Mouse (Mus musculus) heart, embryonic 11.5 days (tissue): ENCODE results near the gene Cntn5. TPM values are rescaled to one million over a fixed set of nuclear protein-coding genes. Genes with fewer than 3 reads are reported as not detected.

ENCODE experiments used
- ATAC-seq: fragments of 200-750 bp; cut with Nextera tagmentation; replicated peaks from 2 replicates; pipeline ENCODE4 v1.8.0; 2017; ENCODE audit warnings: moderate library complexity; ENCODE audit not compliant: insufficient number of reproducible peaks, low FRiP score, low TSS enrichment
- H3K27ac ChIP-seq: fragments of 300-500 bp; sonication (generic); 2 replicates; pipeline ENCODE4 v1.5.1; 2014; ENCODE audit warnings: mild to moderate bottlenecking, low read depth, low read length
- H3K27me3 ChIP-seq: fragments of 300-500 bp; sonication (generic); 2 replicates; pipeline ENCODE4 v1.6.1; 2014; ENCODE audit warnings: mild to moderate bottlenecking, low read length, mixed read lengths; ENCODE audit not compliant: control insufficient read depth, insufficient read depth
- H3K36me3 ChIP-seq: fragments of 300-500 bp; sonication (generic); 2 replicates; pipeline ENCODE4 v1.6.1; 2014; ENCODE audit warnings: mild to moderate bottlenecking, low read length, moderate library complexity, mixed read lengths; ENCODE audit not compliant: control insufficient read depth, insufficient read depth
- H3K4me1 ChIP-seq: fragments of 300-500 bp; sonication (generic); 2 replicates; pipeline ENCODE4 v1.6.1; 2014; ENCODE audit warnings: low read length; ENCODE audit not compliant: control insufficient read depth, insufficient read depth
- H3K4me2 ChIP-seq: fragments of 300-500 bp; sonication (generic); 2 replicates; pipeline ENCODE4 v1.6.1; 2014; ENCODE audit warnings: mild to moderate bottlenecking, moderate library complexity
- H3K4me3 ChIP-seq: fragments of 300-500 bp; sonication (generic); 2 replicates; pipeline ENCODE4 v1.5.1; 2014; ENCODE audit warnings: low read depth, low read length
- H3K9ac ChIP-seq: fragments of 300-500 bp; sonication (generic); 2 replicates; pipeline ENCODE4 v1.6.1; 2014; ENCODE audit warnings: mild to moderate bottlenecking, low read depth, low read length, moderate library complexity
- H3K9me3 ChIP-seq: fragments of 300-500 bp; sonication (generic); replicated peaks from 2 replicates; pipeline ENCODE4 v1.6.1; 2016; ENCODE audit warnings: low read length; ENCODE audit not compliant: control insufficient read depth
- WGBS: fragments of 180-500 bp; shearing (Covaris S2); extraction: QIAGEN DNeasy Blood & Tissue Kit; methylation state at CpG from one replicate; pipeline ENCODE4 v1.1.7; 2014; ENCODE audit not compliant: insufficient replicate concordance; 5-methylcytosine and 5-hydroxymethylcytosine counted together
- polyA plus RNA-seq: library from polyadenylated mRNA; unstranded; fragments of >200 nt; fragmentation: Nextera tagmentation; extraction: Ambion mirVana; gene quantifications from 2 replicates; pipeline ENCODE4 v1.2.1, GENCODE M21; 2014

The Cntn5 gene
- polyA plus RNA-seq, 1 experiment from 2014 or later, result 0.20 TPM

DNA sequence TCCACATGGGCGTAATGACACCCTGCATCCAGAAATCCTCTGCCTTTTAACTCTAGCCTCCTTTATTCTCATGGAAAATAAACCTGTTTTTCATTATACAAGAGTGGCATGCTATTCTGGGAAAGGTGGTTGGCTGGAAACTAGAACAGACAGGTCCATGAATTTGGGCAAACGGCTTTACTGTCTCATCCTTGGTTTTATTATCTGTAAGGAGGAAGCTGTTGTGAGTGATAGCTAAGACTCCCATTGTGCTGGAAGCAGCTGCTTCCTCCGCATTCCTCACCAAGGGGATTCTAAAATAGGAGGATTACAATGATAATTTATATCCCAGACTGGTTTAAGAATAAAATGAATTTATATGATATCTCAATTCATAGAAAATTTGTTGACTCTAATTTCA is 955.2 kb downstream of the Cntn5 start:
- Histone ChIP-seq H3K4me1 (peaks cover 2% of the 10 kb centered on the region; the same call in 1 of the 2 replicates), H3K27me3 (no peaks in the 10 kb centered on the region), H3K4me3 (no peak overlapping the region), H3K27ac (no peak overlapping the region), H3K4me2 (no peak overlapping the region), H3K9ac (no peak overlapping the region), H3K36me3 (no peaks in the 10 kb centered on the region), H3K9me3 (no peaks in the 10 kb centered on the region)
- WGBS, result 50% methylated on average over 3 of the region's 3 CpGs
- no peak for ATAC-seq

DNA sequence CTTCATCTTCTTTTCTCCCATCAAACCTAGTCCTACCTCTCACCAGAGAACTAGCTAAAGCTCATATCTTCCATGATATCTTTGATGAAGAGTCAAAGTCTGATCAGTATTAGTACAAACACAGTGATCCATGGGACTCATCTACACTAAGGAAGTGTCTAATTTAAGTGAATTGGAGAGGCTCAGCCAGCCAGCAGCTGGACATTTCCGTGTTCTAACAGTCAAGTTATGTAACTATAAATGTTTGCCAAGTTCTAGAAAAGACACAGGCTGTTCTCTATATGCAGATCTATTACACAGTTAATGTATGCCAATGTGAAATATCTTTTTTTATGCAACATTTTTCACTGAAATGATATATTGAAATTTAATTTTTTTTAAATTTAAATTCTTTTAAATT is 959.7 kb downstream of the Cntn5 start:
- Histone ChIP-seq H3K36me3 (no peaks in the 10 kb centered on the region), H3K4me3 (no peak overlapping the region), H3K27ac (no peak overlapping the region), H3K9ac (no peak overlapping the region), H3K27me3 (no peaks in the 10 kb centered on the region), H3K4me1 (peaks cover 2% of the 10 kb centered on the region; the same call in 1 of the 2 replicates), H3K4me2 (no peak overlapping the region), H3K9me3 (no peaks in the 10 kb centered on the region)
- WGBS, result 76% methylated on average over 1 of the region's 1 CpGs
- no peak for ATAC-seq

DNA sequence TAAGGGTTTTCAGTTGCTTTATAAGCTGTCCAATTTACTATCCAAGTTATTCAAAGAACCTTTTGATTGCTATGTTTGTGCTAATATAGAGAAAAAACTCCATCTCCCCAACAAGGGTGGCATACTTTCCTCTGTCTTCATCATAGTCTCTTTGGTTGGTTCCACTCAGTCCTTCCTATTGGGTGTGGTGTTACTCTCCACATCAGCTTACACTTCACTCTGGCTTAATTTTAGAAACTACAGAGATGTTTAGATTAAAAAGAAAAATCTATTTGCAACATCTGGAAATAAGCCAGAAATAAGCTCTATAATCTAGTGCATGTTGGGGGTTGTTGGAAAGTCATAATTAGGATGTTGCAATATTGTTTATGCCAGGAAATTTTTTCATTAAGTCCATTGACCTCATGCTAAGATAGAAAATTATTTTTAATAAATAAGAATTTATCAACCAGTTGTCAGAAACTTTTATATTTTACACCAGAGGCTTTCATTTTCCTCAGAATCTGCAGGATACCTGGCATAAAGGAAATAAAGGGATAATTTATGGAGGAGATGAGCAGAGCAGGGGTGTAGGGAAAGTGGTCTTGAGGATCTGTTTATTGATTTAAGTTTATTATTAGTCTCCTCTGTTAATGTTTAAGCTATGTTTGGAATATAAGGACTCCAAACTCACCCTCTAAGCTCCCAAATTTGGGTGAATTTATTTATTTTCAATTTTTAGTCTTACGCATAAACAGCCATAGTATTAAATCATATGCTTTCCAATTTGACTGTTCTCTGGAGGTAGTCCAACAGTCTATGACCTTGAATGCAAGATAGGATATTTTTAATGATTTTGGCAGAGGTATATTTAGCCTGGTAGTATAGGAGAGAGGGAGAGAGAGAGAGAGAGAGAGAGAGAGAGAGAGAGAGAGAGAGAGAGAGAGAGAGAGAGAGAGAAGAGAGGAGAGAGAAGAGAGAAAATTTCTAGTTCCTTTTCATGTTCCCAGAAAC is 966.8 kb downstream of the Cntn5 start:
- H3K9me3 ChIP-seq, result no peaks in the 10 kb centered on the region
- ATAC-seq, result no peak
- WGBS, result 96% methylated on average over 1 of the region's 1 CpGs
- no peak overlapping the region for H3K27ac ChIP-seq
- H3K4me2 ChIP-seq, result no peak overlapping the region
- H3K27me3 ChIP-seq, result no peaks in the 10 kb centered on the region
- H3K9ac ChIP-seq, result no peak overlapping the region
- H3K4me3 ChIP-seq, result no peak overlapping the region
- no peaks in the 10 kb centered on the region for H3K36me3 ChIP-seq
- no peaks in the 10 kb centered on the region for H3K4me1 ChIP-seq

DNA sequence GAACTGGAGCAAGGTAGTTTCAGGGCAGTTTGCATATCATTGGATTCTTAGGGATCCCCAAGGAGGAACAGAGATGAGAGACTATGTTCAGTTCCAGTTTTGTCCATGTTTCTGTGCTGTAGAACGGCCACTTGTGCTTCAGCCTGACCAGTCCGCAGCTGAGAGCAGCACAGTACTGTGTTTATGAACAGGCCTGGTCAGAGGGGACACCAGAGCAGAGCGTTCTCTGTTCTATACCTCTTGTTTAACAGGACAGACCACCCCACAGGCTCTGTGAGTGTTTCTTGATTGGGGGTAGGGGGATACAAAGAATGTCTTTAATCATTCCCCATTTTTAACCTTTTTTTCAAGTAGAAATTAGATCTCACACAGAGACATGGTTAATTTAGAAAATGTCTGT is 984.0 kb downstream of the Cntn5 start:
- H3K27ac ChIP-seq, result no peak overlapping the region
- H3K9me3 ChIP-seq, result no peaks in the 10 kb centered on the region
- H3K36me3 ChIP-seq, result no peaks in the 10 kb centered on the region
- no peak overlapping the region for H3K4me2 ChIP-seq
- WGBS, result 83% methylated on average over 3 of the region's 3 CpGs
- no peak overlapping the region for H3K4me3 ChIP-seq
- H3K9ac ChIP-seq, result no peak overlapping the region
- H3K4me1 ChIP-seq, result no peaks in the 10 kb centered on the region
- H3K27me3 ChIP-seq, result no peaks in the 10 kb centered on the region
- no peak for ATAC-seq

DNA sequence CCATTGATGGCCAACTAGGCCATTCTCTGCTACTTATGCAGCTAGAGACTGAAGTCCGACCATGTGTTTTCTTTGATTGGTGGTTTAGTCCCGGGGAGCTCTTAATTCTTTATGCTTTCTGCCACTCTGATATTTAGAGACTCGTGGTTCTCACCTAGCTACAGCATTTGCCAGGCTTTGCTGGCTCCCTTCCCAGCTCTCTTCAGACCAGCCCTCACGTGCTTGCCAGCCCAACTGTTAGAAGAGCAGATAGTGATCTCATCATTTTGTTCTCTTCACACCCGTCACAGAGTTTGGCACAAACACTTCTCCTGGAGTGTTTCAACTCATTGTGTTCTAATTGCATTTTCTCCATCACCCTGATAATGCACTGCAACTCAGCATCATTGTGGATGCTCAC is 1005.5 kb downstream of the Cntn5 start:
- ATAC-seq, result no peak
- WGBS, result 65% methylated on average over 5 of the region's 5 CpGs
- no peaks in the 10 kb centered on the region for H3K4me1 ChIP-seq
- no peaks in the 10 kb centered on the region for H3K9me3 ChIP-seq
- H3K4me2 ChIP-seq, result no peak overlapping the region
- no peaks in the 10 kb centered on the region for H3K27me3 ChIP-seq
- no peak overlapping the region for H3K27ac ChIP-seq
- H3K9ac ChIP-seq, result no peak overlapping the region
- no peak overlapping the region for H3K4me3 ChIP-seq
- H3K36me3 ChIP-seq, result no peaks in the 10 kb centered on the region

DNA sequence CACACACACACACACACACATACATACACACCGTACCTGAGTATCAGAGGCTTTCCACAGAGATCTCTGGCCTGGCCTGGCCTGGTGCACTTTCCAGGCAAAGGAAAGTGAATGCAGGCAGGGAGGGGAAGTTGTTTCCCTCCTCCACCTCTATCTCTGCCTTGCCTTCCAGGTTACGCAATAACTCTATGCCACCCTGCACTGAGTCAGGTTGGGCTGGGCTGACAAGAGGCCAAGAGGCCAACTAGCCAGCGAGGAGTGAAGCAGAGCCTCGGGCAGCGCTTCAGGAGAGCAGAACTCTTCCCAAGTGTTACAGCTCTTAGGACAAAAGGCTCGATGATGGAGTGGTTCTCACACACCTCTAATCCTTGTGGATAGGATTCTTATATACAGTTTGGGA is 1018.4 kb downstream of the Cntn5 start:
- H3K4me3 ChIP-seq, result no peak overlapping the region
- WGBS, result 73% methylated on average over 6 of the region's 6 CpGs

DNA sequence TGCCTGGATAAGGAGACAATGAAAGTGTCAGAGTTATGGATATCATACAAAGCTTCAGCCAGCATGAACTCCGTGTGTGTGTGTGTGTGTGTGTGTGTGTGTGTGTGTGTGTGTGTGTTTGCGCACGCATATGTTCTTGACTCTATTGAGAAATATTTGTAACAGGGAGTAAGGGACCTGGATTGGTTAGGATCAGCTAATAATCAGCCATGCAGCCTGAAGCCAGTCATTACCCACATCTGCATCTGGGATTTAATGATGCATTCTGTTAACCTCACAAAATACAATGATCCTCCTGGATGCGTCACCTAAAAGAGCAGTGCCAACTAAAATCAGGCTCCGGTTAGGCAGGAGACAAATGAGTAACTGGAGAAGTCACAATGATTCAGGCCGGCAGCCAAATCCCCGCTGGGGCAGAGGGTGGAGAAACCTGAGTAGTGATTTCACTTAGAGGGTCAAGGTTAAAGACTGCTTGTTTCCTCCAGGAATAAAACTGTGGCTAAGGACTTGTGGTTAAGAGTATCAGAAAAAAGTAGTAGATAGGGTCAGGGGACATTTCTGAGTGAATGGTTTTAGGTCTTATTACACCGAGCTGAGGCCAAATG is 1021.7 kb downstream of the Cntn5 start:
- no peak overlapping the region for H3K4me2 ChIP-seq

More for the DNA sequence above, 1018.4 kb downstream of the Cntn5 start:
- H3K9me3 ChIP-seq, result no peaks in the 10 kb centered on the region
- no peak overlapping the region for H3K4me2 ChIP-seq
- no peak for ATAC-seq
- H3K9ac ChIP-seq, result no peak overlapping the region
- no peaks in the 10 kb centered on the region for H3K36me3 ChIP-seq
- H3K27ac ChIP-seq, result no peak overlapping the region
- H3K4me1 ChIP-seq, result no peaks in the 10 kb centered on the region
- no peaks in the 10 kb centered on the region for H3K27me3 ChIP-seq

DNA sequence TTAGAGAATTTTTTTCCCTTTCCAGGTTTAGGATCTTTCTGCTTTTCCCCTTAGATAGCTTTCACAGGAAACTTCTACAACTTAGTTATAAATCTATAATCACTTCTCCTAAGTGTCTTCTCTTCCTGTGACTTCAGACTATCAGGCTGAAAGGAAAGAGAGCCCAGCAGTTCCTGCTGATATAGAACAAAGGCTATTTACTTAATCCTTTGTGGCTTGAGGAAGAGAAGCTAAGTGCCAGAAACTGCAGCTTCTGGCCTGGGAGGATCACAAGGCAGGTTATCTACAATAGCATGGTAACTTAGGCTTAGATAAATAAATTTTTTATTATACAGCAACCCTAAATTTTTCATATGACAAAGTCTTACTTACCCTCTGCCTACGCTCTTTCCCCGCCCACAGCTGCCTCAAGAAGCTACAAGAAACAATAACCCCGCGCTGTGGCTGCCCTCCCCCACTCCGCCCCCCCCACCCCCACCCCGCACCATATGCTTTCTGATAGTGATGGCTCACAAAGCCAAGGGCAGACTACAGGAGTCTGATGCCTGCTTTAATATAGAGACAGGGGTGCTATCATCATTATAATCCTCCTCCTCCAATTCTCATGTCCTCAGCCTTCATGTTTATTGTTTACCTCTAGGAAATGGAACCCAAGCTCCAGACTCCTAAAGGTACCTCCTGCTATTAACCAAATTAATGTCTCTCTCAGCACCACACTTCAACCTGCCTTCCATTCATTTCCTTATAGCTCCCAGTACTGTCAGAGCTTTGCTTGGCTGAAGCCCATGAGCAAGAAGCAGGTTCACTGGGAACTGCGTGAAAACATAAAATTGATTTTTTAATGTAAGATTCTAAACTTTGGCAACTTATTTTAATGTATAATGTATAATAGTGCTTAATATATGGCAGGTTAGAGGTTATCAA is 1032.2 kb downstream of the Cntn5 start:
- Histone ChIP-seq H3K4me2 (no peak overlapping the region), H3K9ac (no peak overlapping the region), H3K27me3 (no peaks in the 10 kb centered on the region), H3K4me1 (no peaks in the 10 kb centered on the region), H3K4me3 (no peak overlapping the region), H3K36me3 (no peaks in the 10 kb centered on the region), H3K9me3 (no peaks in the 10 kb centered on the region), H3K27ac (no peak overlapping the region)
- WGBS, result 31% methylated on average over 7 of the region's 7 CpGs
- no peak for ATAC-seq

More for the DNA sequence above, 1021.7 kb downstream of the Cntn5 start:
- no peak overlapping the region for H3K4me3 ChIP-seq
- H3K27me3 ChIP-seq, result no peaks in the 10 kb centered on the region
- no peaks in the 10 kb centered on the region for H3K4me1 ChIP-seq
- no peaks in the 10 kb centered on the region for H3K36me3 ChIP-seq
- H3K9me3 ChIP-seq, result no peaks in the 10 kb centered on the region
- H3K9ac ChIP-seq, result no peak overlapping the region
- no peak for ATAC-seq
- WGBS, result 74% methylated on average over 8 of the region's 8 CpGs
- no peak overlapping the region for H3K27ac ChIP-seq
